Mouse (Mus musculus) lung, postnatal 36 days (tissue): ENCODE results near the gene Tap1.

Experiments
- DNase-seq: peaks from one replicate; pipeline ENCODE4 v3.0.0; 2022; ENCODE audit warnings: mixed read lengths

Tap1 gene

GRCm38 (mm10) chr17:34179913-34180859 lies 7.2 kb upstream of the Tap1 start:
- no peak for DNase-seq

GRCm38 (mm10) chr17:34183564-34184219 lies 3.7 kb upstream of the Tap1 start:
- DNase-seq, result no peak

- DNase-seq, result no peak
Observed at GRCm38 (mm10) chr17:34185526-34185925, 1.8 kb upstream of the Tap1 start.

GRCm38 (mm10) chr17:34186885-34187260 lies 480 bp upstream of the Tap1 start:
- DNase-seq, result no peak

GRCm38 (mm10) chr17:34188010-34188409 lies 657 bp downstream of the Tap1 start:
- DNase-seq, result no peak

- no peak for DNase-seq
Observed at GRCm38 (mm10) chr17:34188986-34189385, 1.6 kb downstream of the Tap1 start.

- no peak for DNase-seq
Observed at GRCm38 (mm10) chr17:34192852-34193251, 5.5 kb downstream of the Tap1 start.

- DNase-seq, result no peak
Observed at GRCm38 (mm10) chr17:34193468-34193867, 6.1 kb downstream of the Tap1 start.

- no peak for DNase-seq
Observed at GRCm38 (mm10) chr17:34194723-34195122, 7.4 kb downstream of the Tap1 start.

- DNase-seq, result peak; percentile 29
Observed at GRCm38 (mm10) chr17:34196491-34196890, 9.1 kb downstream of the Tap1 start.

- peak; percentile 99 for DNase-seq
Observed at GRCm38 (mm10) chr17:34196941-34197894, 9.9 kb downstream of the Tap1 start, which contains the start of gene Psmb8. Gene Psmb8, plus strand, starts transcription at chr17:34197721.

- DNase-seq, result peak; percentile 89
Observed at GRCm38 (mm10) chr17:34197904-34198520, 10.7 kb downstream of the Tap1 start.

- DNase-seq, result no peak
Observed at GRCm38 (mm10) chr17:34198521-34198912, 11.2 kb downstream of the Tap1 start.

- no peak for DNase-seq
Observed at GRCm38 (mm10) chr17:34199050-34199619, 11.8 kb downstream of the Tap1 start.

- DNase-seq, result no peak
Observed at GRCm38 (mm10) chr17:34200047-34200446, 12.7 kb downstream of the Tap1 start.

GRCm38 (mm10) chr17:34200772-34201505 lies 13.6 kb downstream of the Tap1 start:
- no peak for DNase-seq

GRCm38 (mm10) chr17:34201506-34202055 lies 14.2 kb downstream of the Tap1 start:
- no peak for DNase-seq

- no peak for DNase-seq
Observed at GRCm38 (mm10) chr17:34202760-34203442, 15.5 kb downstream of the Tap1 start.

- DNase-seq, result no peak
Observed at GRCm38 (mm10) chr17:34203444-34203843, 16.1 kb downstream of the Tap1 start, which contains the start of gene Tap2. Gene Tap2, plus strand, starts transcription at chr17:34203527.
